Mouse (Mus musculus): Measurements from ENCODE around the gene Pros1. TPM values are rescaled to one million over a fixed set of nuclear protein-coding genes. Genes with fewer than 3 reads are reported as not detected.

Gene Pros1
- total RNA-seq, 2 experiments from 2014 or later: 38.5 to 42.0 TPM

Small RNA genes within 50 kb of the gene (microRNA-seq; reads per million reads assigned to microRNA genes)
- not detected for gene Gm25986

Other genes starting within 250 kb of the Pros1 start
- gene Nsun3, start 67.5 kb upstream of the Pros1 start, total RNA-seq (2021): 10 to 100 TPM; 17.1 to 20.1 TPM
- not detected for gene Stx19, start 39.6 kb upstream of the Pros1 start, total RNA-seq (2021)
- 10 to 100 TPM; 10.6 to 11.3 TPM for gene Arl13b, start 7.3 kb upstream of the Pros1 start, total RNA-seq (2021)

Measured in adrenal gland, postnatal 10 days (tissue).